Mouse (Mus musculus) bone marrow macrophage, adult 2 months (primary cell): ENCODE measurements around the gene Zfp655.

Experiments used
- CTCF ChIP-seq: IDR thresholded peaks from 2 replicates; pipeline ENCODE4 v1.5.1; 2012; ENCODE audit warnings: low read depth, mild to moderate bottlenecking, low read length, moderate library complexity
- POLR2A ChIP-seq: IDR thresholded peaks from 2 replicates; pipeline ENCODE4 v1.6.1; 2012; ENCODE audit warnings: mild to moderate bottlenecking, low read depth, low read length, borderline replicate concordance

DNA sequence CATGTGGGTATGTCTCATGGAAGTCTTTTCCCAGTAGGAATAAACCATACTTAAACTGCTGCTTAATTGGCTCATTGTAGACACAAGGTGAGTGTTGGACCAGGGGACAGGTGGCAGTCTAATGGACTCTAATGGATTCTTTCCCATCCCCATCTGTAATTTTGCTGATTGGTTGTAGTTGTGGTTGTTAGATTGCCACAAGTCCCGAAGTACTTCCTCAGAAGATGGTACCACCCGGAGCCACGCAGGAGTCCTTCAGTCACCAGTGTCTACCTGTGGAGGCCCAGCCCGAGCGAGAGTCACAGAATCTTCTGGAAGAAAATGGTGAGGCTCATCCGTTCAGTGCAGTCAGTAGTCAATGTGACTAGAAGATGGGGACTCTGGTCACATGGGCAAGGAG lies 24.1 kb upstream of the Zfp655 start:
- TF ChIP-seq POLR2A (no peak), CTCF (no peak)
